Mouse (Mus musculus) C3H10T1/2 (cell line): ENCODE measurements around the gene Psmb3. TPM values are rescaled to one million over a fixed set of nuclear protein-coding genes. Genes with fewer than 3 reads are reported as not detected.

Source experiments
- polyA plus RNA-seq, 2 experiments: library from polyadenylated mRNA; unstranded; fragments of >200 nt; fragmentation: generic; extraction: Trizol; gene quantifications; one replicate each; pipeline ENCODE4 v1.2.1; 2012; ENCODE audit warnings: missing spikeins in 2 of 2

The Psmb3 gene
- polyA plus RNA-seq = 1,000 to 10,000 TPM in 1 of 2 experiments, 100 to 1,000 TPM in 1; 535 to 1,281 TPM

DNA sequence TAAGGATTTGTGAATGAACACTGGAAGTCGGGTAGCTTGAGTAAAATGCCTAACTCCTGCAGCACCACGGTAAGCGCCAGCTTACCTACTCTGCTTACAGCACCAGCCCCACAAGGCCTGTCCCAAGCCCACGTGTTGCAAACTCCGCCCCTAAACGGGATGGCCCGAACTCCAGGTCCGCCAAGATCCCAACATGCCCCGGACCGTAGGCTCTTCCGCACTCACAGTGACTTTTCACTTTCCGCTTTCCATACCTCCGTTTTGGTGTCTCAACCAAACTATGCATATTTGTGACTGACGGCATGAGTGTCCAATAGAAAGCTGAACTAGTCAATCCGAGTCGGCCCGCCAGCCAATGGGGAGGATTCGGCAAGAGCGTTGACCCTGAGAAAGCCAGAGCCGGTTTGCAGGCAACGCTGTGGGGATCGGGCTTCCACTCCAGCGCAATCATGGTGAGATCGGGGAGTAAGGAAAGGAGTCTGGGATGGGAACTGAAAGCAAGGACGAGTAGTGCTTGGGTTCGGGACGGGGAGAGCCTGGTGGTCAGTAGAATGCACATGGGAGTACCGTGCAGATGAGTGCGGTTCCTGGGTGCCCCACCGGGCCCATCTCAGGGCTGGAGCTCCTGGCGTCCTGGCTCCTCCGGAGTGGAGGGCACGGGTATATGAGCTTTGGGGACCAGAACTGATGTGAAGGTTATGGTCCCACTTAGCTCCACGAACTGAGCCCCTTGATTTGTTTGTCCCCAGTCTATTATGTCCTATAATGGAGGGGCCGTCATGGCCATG lies at the start of gene Psmb3:
Psmb3 (plus strand) TSS at position 361 of the 788 bp plus-strand sequence.

DNA sequence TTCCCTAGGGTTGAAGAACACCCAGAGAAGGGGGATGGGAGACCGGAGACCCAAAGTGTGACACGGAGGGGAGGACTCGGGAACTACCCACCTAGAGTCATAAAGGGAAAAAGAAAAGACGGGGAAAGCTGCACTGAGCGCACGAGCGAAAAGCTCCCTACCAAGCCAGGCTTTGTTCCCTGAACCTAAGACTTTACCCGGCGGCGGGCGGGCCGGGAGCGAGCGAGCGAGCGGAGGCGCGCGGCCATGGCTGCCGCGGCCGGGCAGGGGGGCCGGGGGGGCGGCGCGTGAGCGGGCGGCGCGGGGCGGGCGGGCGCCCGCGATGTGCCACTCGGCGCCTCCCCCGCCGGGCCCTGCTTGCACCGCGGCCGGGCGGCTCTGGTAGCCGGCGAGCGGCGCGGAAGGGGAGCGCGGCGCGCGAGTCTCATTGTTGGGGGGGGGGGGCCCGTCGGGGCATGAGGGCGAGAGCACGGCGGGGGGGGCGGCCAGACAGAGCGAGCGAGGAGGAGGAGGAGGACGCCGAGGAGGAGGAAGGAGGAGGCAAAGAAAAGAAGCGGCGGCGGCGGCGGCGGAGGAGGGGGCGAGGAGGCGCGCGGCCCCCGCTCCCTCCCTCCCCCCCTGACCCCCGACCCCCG lies 40.2 kb upstream of the Psmb3 start, which contains the start of gene Mllt6:
Mllt6 (plus strand) TSS at position 522 of the 635 bp plus-strand sequence.

DNA sequence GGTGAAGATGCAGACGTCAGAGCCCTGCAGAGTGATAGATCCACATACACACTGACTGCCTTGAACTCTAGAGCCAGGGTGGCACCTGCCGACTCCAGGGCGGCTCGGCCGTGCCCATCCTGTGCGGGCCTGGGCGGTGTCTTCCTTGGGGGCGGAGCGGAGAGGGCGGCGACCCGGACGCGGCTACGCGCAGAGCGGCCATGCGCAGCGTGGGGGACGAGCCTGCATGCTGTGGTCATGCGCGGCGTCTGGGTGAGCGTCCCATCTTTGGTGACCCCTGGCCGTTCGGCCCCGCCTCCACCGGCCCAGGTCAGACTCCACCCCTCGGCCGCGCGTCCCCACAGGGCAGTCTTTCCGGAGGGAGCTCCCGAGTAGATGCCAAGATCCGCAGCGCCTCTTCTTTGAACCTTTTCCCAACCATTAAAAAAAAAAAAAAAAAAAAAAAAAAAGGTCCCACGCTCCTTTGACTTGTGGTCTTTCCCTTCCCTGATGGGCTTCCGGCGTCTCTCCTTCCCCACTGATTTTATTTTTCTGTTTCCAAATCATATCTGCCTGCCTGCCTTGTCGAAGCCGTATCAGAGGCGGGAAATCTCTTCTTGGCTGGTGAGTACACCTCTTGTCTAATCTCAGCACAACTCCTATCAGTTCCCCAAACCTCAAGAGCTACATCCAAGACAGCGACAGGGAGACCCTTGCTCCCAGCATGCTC lies 17.4 kb upstream of the Psmb3 start, which contains the start of gene Cisd3:
Cisd3 (plus strand) TSS at position 214 of the 709 bp plus-strand sequence.

DNA sequence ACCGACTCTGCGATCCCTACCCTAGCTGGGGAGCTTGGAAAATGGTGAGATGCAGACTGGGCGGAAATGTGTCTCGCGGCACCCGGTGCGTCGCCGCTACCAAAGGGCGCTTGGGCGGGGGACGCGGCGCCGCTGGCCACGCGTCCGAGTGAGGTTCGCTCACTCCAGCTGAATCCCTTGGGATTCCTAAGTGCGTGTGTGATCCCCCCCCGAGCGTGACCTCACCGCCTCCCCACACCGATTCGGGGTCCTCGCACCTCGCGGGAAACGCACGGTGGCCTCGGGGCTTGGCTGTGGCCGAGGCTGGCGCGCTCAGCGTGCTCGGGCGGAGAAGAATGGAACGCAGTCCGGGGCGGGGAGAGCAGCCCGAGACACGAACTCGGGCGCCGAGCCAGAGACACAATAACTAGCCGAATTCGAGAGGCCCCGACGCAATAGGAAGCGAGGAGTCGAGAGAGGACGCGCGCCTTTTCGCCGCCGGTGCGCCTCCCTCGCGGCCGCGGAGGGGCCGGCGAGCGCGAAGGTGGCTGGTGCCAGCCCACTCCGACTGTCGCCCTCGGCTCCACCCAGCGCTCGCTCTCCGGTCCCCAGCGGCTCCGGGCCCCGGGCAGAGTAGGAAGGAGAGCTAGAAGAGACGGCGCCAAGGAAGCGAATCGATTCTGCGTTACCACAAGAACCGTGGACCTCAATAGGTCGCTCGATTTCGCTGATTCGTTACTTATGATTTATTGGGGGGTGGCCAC lies 3.0 kb upstream of the Psmb3 start, which contains the start of gene Pcgf2:
Pcgf2 (minus strand) TSS at position 495 of the 743 bp plus-strand sequence.

GRCm38 (mm10) chr11:97744063-97744717 lies 41.0 kb downstream of the Psmb3 start, which contains the start of gene Pip4k2b:
TSS of gene Pip4k2b (minus strand) at chr11:97744704.

Other genes with a start within 250 kb of the Psmb3 start
- 1 to 10 TPM; 1.3 to 2.0 TPM for gene 4933428G20Rik, start 203.1 kb upstream of the Psmb3 start, polyA plus RNA-seq
- gene Srcin1, start 127.2 kb upstream of the Psmb3 start, polyA plus RNA-seq = under 1 TPM; 0.01 to 0.07 TPM
- 1 to 10 TPM; 3.8 to 10.0 TPM for gene Epop, start 73.7 kb upstream of the Psmb3 start, polyA plus RNA-seq
- 10 to 100 TPM in 1 of 2 experiments, 1 to 10 TPM in 1; 4.4 to 17.7 TPM for gene Mllt6, start 40.0 kb upstream of the Psmb3 start, polyA plus RNA-seq
- 10 to 100 TPM; 32.1 to 68.6 TPM for gene Cisd3, start 17.6 kb upstream of the Psmb3 start, polyA plus RNA-seq
- gene Pcgf2, start 2.9 kb upstream of the Psmb3 start, polyA plus RNA-seq = 10 to 100 TPM; 38.5 to 91.7 TPM
- 10 to 100 TPM; 10.2 to 37.7 TPM for gene Pip4k2b, start 41.3 kb downstream of the Psmb3 start, polyA plus RNA-seq
- 10 to 100 TPM in 1 of 2 experiments, 1 to 10 TPM in 1; 7.9 to 16.2 TPM for gene Cwc25, start 63.2 kb downstream of the Psmb3 start, polyA plus RNA-seq
- gene 1700001P01Rik, start 72.5 kb downstream of the Psmb3 start, polyA plus RNA-seq = under 1 TPM; 0.08 to 0.31 TPM
- 1,000 to 10,000 TPM in 1 of 2 experiments, 100 to 1,000 TPM in 1; 978 to 2,275 TPM for gene Rpl23, start 79.0 kb downstream of the Psmb3 start, polyA plus RNA-seq
- 100 to 1,000 TPM; 100 to 153 TPM for gene Lasp1, start 95.6 kb downstream of the Psmb3 start, polyA plus RNA-seq
- 1 to 10 TPM in 1 of 2 experiments, under 1 TPM in 1; 0.88 to 5.5 TPM for gene B230217C12Rik, start 137.4 kb downstream of the Psmb3 start, polyA plus RNA-seq
- under 1 TPM in 1 of 2 experiments, not detected in 1; 0.20 TPM for gene Fbxo47, start 180.8 kb downstream of the Psmb3 start, polyA plus RNA-seq